10 mouse cellular contexts compared by ENCODE assay signal in genomic region chr19:12595135-12595529, GRCm38 (mm10). TPM values are rescaled to one million over a fixed set of nuclear protein-coding genes. Genes with fewer than 3 reads are reported as not detected.
A peak's percentile ranks its signal among the peaks of the same experiment; 100 is the strongest.
DNase-seq lines count a peak whose midpoint lies in the region; ATAC-seq and TF ChIP-seq lines count a peak whose summit lies in the region.
"Had no signal": no experiment of that assay in that cellular context is flagged by ENCODE, and none has a peak within 500 bp of the region (broad histone marks: within the 10 kb centered on the region; RNA-seq: fewer than 3 reads in every experiment).

No protein-coding gene starts in this region.

- no peak for TF ChIP-seq EP300 in heart, postnatal 0 days (IDR thresholded peaks at IDR 0.05; ENCODE audit: low read depth)

- 0 out of 2 replicates have a peak, but pooled peaks cover 3% of the 10 kb centered on the region for H3K4me1 ChIP-seq in heart, postnatal 0 days (ENCODE audit: control insufficient read depth, insufficient read depth)
- H3K4me1 ChIP-seq in embryonic facial prominence, embryonic 15.5 days, result peaks cover 5% of the 10 kb centered on the region
- H3K4me1 ChIP-seq in intestine, embryonic 14.5 days (replicated peaks; ENCODE audit: control insufficient read depth, insufficient read depth, low read length), result peaks cover 4% of the 10 kb centered on the region; the same call in 1 of the 2 replicates
- H3K4me1 ChIP-seq in midbrain, postnatal 0 days (ENCODE audit: insufficient read depth, low read length), result peaks cover 3% of the 10 kb centered on the region; the same call in 1 of the 2 replicates

- no peak for TF ChIP-seq CTCF in heart, postnatal 0 days (IDR thresholded peaks at IDR 0.05; ENCODE audit: low read depth)
- TF ChIP-seq CTCF in midbrain, postnatal 0 days (IDR thresholded peaks at IDR 0.05), result no peak

- H3K9me3 ChIP-seq in heart, postnatal 0 days (replicated peaks; ENCODE audit: control insufficient read depth, low read length), result no peaks in the 10 kb centered on the region
- no peaks in the 10 kb centered on the region for H3K9me3 ChIP-seq in embryonic facial prominence, embryonic 15.5 days (replicated peaks)
- no peaks in the 10 kb centered on the region for H3K9me3 ChIP-seq in intestine, embryonic 14.5 days (ENCODE audit: control insufficient read depth, low read length)
- no peaks in the 10 kb centered on the region for H3K9me3 ChIP-seq in midbrain, postnatal 0 days (ENCODE audit: low read length)

- H3K27me3 ChIP-seq in heart, postnatal 0 days (ENCODE audit: control insufficient read depth, insufficient read depth, low read length), result 0 out of 2 replicates have a peak, but pooled peaks cover 4% of the 10 kb centered on the region
- H3K27me3 ChIP-seq in embryonic facial prominence, embryonic 15.5 days, result no peaks in the 10 kb centered on the region
- no peaks in the 10 kb centered on the region for H3K27me3 ChIP-seq in intestine, embryonic 14.5 days (replicated peaks; ENCODE audit: control insufficient read depth, insufficient read depth, low read length)
- no peaks in the 10 kb centered on the region for H3K27me3 ChIP-seq in midbrain, postnatal 0 days (ENCODE audit: insufficient read depth, low read length)

- peak overlapping the region; percentile 100; the same call in 1 of the 2 replicates for H3K4me2 ChIP-seq in heart, postnatal 0 days (ENCODE audit: low read depth, low read length)
- H3K4me2 ChIP-seq in embryonic facial prominence, embryonic 15.5 days (replicated peaks), result peak overlapping the region; percentile 98
- H3K4me2 ChIP-seq in intestine, embryonic 14.5 days (ENCODE audit: low read length), result peak overlapping the region; percentile 95
- peak overlapping the region; percentile 57 for H3K4me2 ChIP-seq in midbrain, postnatal 0 days (ENCODE audit: low read depth, low read length, poor library complexity, severe bottlenecking)

- no peak overlapping the region for H3K9ac ChIP-seq in heart, postnatal 0 days (replicated peaks; ENCODE audit: low read depth, low read length)
- H3K9ac ChIP-seq in embryonic facial prominence, embryonic 15.5 days, result no peak overlapping the region
- H3K9ac ChIP-seq in intestine, embryonic 14.5 days (ENCODE audit: low read length), result no peak overlapping the region
- no peak overlapping the region for H3K9ac ChIP-seq in midbrain, postnatal 0 days (replicated peaks; ENCODE audit: low read length, poor library complexity, severe bottlenecking)

- DNase-seq in heart, postnatal 0 days (ENCODE audit: low spot score), result no peak
- DNase-seq in heart, postnatal 4 days, result no peak
- DNase-seq in intestine, embryonic 14.5 days (ENCODE audit: low spot score), result no peak
- DNase-seq in midbrain, postnatal 0 days (ENCODE audit: low spot score), result no peak
- no peak for DNase-seq in right cerebral cortex, adult 2 months (ENCODE audit: low spot score in 2 of 2)
- DNase-seq in retina, postnatal 1 day, result no peak
- no peak for DNase-seq in thymus, postnatal 36 days
- DNase-seq: gastrocnemius, postnatal 10 days had no signal

- WGBS in heart, postnatal 0 days, result 46% methylated on average over 2 of the region's 2 CpGs
- WGBS in embryonic facial prominence, embryonic 15.5 days, result 53% methylated on average over 2 of the region's 2 CpGs
- WGBS in intestine, embryonic 14.5 days, result 44% methylated on average over 2 of the region's 2 CpGs
- 50% methylated on average over 2 of the region's 2 CpGs for WGBS in midbrain, postnatal 0 days

- no peak for ATAC-seq in heart, postnatal 0 days (ENCODE audit: insufficient read depth, low read depth)
- peak; percentile 2; the same call in 1 of the 2 replicates for ATAC-seq in embryonic facial prominence, embryonic 15.5 days (ENCODE audit: insufficient number of reproducible peaks, low FRiP score, low TSS enrichment, low read depth)
- peak; percentile 11; the same call in 1 of the 2 replicates for ATAC-seq in intestine, embryonic 14.5 days (replicated peaks; ENCODE audit: low FRiP score, low TSS enrichment, low read depth)
- no peak for ATAC-seq in midbrain, postnatal 0 days (ENCODE audit: low FRiP score)

- no peak overlapping the region for H3K27ac ChIP-seq in heart, postnatal 0 days (ENCODE audit: low read depth)
- no peak overlapping the region for H3K27ac ChIP-seq in embryonic facial prominence, embryonic 15.5 days (replicated peaks)
- H3K27ac ChIP-seq in intestine, embryonic 14.5 days (ENCODE audit: low read depth), result no peak overlapping the region
- 0 out of 2 replicates have a peak overlapping the region, but pooled peaks have one; percentile 89 for H3K27ac ChIP-seq in midbrain, postnatal 0 days (ENCODE audit: low read depth, low read length)

- H3K36me3 ChIP-seq in heart, postnatal 0 days (replicated peaks; ENCODE audit: control insufficient read depth, insufficient read depth, low read length), result no peaks in the 10 kb centered on the region
- H3K36me3 ChIP-seq in embryonic facial prominence, embryonic 15.5 days, result no peaks in the 10 kb centered on the region
- H3K36me3 ChIP-seq in intestine, embryonic 14.5 days (ENCODE audit: control insufficient read depth, insufficient read depth, low read length), result no peaks in the 10 kb centered on the region
- H3K36me3 ChIP-seq in midbrain, postnatal 0 days (ENCODE audit: insufficient read depth, low read length), result no peaks in the 10 kb centered on the region

- peak overlapping the region; percentile 71; the same call in 1 of the 2 replicates for H3K4me3 ChIP-seq in heart, postnatal 0 days (ENCODE audit: low read depth, low read length)
- H3K4me3 ChIP-seq in embryonic facial prominence, embryonic 15.5 days (replicated peaks), result peak overlapping the region; percentile 64
- peak overlapping the region; percentile 64 for H3K4me3 ChIP-seq in intestine, embryonic 14.5 days (ENCODE audit: low read depth, low read length)
- H3K4me3 ChIP-seq in midbrain, postnatal 0 days (ENCODE audit: low read depth, low read length), result peak overlapping the region; percentile 76

RNA-seq across cellular contexts. Expression of gene Gm4952, which starts 4.6 kb away (rescaled TPM):
- not detected in 2 replicates for total RNA-seq in heart, postnatal 0 days (2014; rRNA removed; ENCODE audit: low replicate concordance)
- 0.14 TPM in 1 of 2 replicates, not detected in the other for polyA plus RNA-seq in heart, postnatal 0 days (2015; fragmentation: Nextera tagmentation; extraction: Ambion mirVana)
- not detected for total RNA-seq in heart, postnatal 4 days (2021)
- polyA plus RNA-seq in embryonic facial prominence, embryonic 15.5 days (2015; fragmentation: Nextera tagmentation; extraction: Ambion mirVana), result 0.13 TPM in 1 of 2 replicates, not detected in the other
- not detected in 2 replicates for polyA plus RNA-seq in intestine, embryonic 14.5 days (2014; fragmentation: Nextera tagmentation; extraction: Ambion mirVana)
- 0.16 and 2.5 TPM in 2 replicates for total RNA-seq in midbrain, postnatal 0 days (2014; rRNA removed)
- 0.28 and 0.52 TPM in 2 replicates for polyA plus RNA-seq in midbrain, postnatal 0 days (2015; fragmentation: Nextera tagmentation; extraction: Ambion mirVana)
- total RNA-seq: gastrocnemius, postnatal 10 days had no signal

RNA-seq across cellular contexts. Expression of gene Glyat, which starts 38.0 kb away (rescaled TPM):
- not detected in 2 replicates for total RNA-seq in heart, postnatal 0 days (2014; rRNA removed; ENCODE audit: low replicate concordance)
- polyA plus RNA-seq in heart, postnatal 0 days (2015; fragmentation: Nextera tagmentation; extraction: Ambion mirVana), result not detected in 2 replicates
- total RNA-seq in heart, postnatal 4 days (2021), result not detected
- polyA plus RNA-seq in embryonic facial prominence, embryonic 15.5 days (2015; fragmentation: Nextera tagmentation; extraction: Ambion mirVana), result 0.12 TPM in 1 of 2 replicates, not detected in the other
- polyA plus RNA-seq in intestine, embryonic 14.5 days (2014; fragmentation: Nextera tagmentation; extraction: Ambion mirVana), result not detected in 2 replicates
- total RNA-seq in midbrain, postnatal 0 days (2014; rRNA removed), result not detected in 2 replicates
- not detected in 2 replicates for polyA plus RNA-seq in midbrain, postnatal 0 days (2015; fragmentation: Nextera tagmentation; extraction: Ambion mirVana)
- total RNA-seq: gastrocnemius, postnatal 10 days had no signal
- polyA plus RNA-seq: brain, embryonic 14.5 days had no signal

RNA-seq across cellular contexts. Expression of gene Fam111a, which starts 49.6 kb away (rescaled TPM):
- 8.4 and 9.3 TPM in 2 replicates for total RNA-seq in heart, postnatal 0 days (2014; rRNA removed; ENCODE audit: low replicate concordance)
- polyA plus RNA-seq in heart, postnatal 0 days (2015; fragmentation: Nextera tagmentation; extraction: Ambion mirVana), result 6.6 and 8.6 TPM in 2 replicates
- total RNA-seq in heart, postnatal 4 days (2021), result 10 to 100 TPM; 23.1 to 23.8 TPM
- 22.0 and 23.9 TPM in 2 replicates for polyA plus RNA-seq in embryonic facial prominence, embryonic 15.5 days (2015; fragmentation: Nextera tagmentation; extraction: Ambion mirVana)
- 19.9 and 23.0 TPM in 2 replicates for polyA plus RNA-seq in intestine, embryonic 14.5 days (2014; fragmentation: Nextera tagmentation; extraction: Ambion mirVana)
- total RNA-seq in midbrain, postnatal 0 days (2014; rRNA removed), result 2.3 and 4.2 TPM in 2 replicates
- polyA plus RNA-seq in midbrain, postnatal 0 days (2015; fragmentation: Nextera tagmentation; extraction: Ambion mirVana), result 2.4 and 2.7 TPM in 2 replicates

Comparison
In these comparisons a context has a peak if more than half of its experiments do, and no peak if none do; other contexts are left out.
1. ATAC-seq: peak in embryonic facial prominence, embryonic 15.5 days (single experiment) and intestine, embryonic 14.5 days (single experiment); none in heart, postnatal 0 days (single experiment) and midbrain, postnatal 0 days (single experiment).
2. Peak in every context shown above with its lines, with median percentiles within 50 percentile points of each other: H3K4me2 ChIP-seq and H3K4me3 ChIP-seq.